Mouse (Mus musculus) liver, embryonic 14.5 days (tissue): ENCODE data around the gene U2af1l4. TPM values are rescaled to one million over a fixed set of nuclear protein-coding genes. Genes with fewer than 3 reads are reported as not detected.
A peak's percentile ranks its signal among the peaks of the same experiment; 100 is the strongest.

Experiments used
- ATAC-seq: fragments of 200-750 bp; cut with Nextera tagmentation; 2 replicates; pipeline ENCODE4 v1.8.0; 2017; ENCODE audit warnings: moderate number of reproducible peaks, mild to moderate bottlenecking, moderate library complexity; ENCODE audit not compliant: insufficient read depth
- DNase-seq, 3 experiments: peaks; one replicate each; pipeline ENCODE4 v3.0.0-alpha.2; 2012 to 2013; ENCODE audit warnings: low read depth in 3 of 3, low spot score in 3 of 3
- H3K27ac ChIP-seq: fragments of 300-500 bp; sonication (generic); 2 replicates; pipeline ENCODE4 v1.5.1; 2014; ENCODE audit warnings: moderate library complexity, mild to moderate bottlenecking, control low read depth, inconsistent platforms
- H3K27me3 ChIP-seq: fragments of 300-500 bp; sonication (generic); 2 replicates; pipeline ENCODE4 v1.6.1; 2014; ENCODE audit warnings: mild to moderate bottlenecking, low read length, moderate library complexity; ENCODE audit not compliant: control insufficient read depth, insufficient read depth
- H3K36me3 ChIP-seq: fragments of 300-500 bp; sonication (generic); replicated peaks from 2 replicates; pipeline ENCODE4 v1.6.1; 2014; ENCODE audit warnings: low read depth; ENCODE audit not compliant: control insufficient read depth, insufficient read depth
- H3K4me1 ChIP-seq, 2 experiments: fragments of 200-500 bp in 1 of 2; fragments of 300-500 bp in 1 of 2; sonication (generic) in 1 of 2; replicated peaks; 2 replicates each; pipeline ENCODE4 v1.6.1; 2012 to 2014; ENCODE audit warnings: antibody characterized with exemption in 1 of 2, inconsistent platforms in 1 of 2, low read length in 1 of 2; ENCODE audit not compliant: control insufficient read depth in 2 of 2, insufficient read depth in 2 of 2
- H3K4me2 ChIP-seq: fragments of 300-500 bp; sonication (generic); 2 replicates; pipeline ENCODE4 v1.6.1; 2014; ENCODE audit warnings: low read depth, mild to moderate bottlenecking, control low read depth, moderate library complexity
- H3K4me3 ChIP-seq, 2 experiments: fragments of 200-500 bp in 1 of 2; fragments of 300-500 bp in 1 of 2; sonication (generic) in 1 of 2; 2 replicates each; pipeline ENCODE4 v1.5.1; 2012 to 2014; ENCODE audit warnings: low read depth in 2 of 2, low read length in 2 of 2, mild to moderate bottlenecking in 2 of 2, control low read depth in 1 of 2, inconsistent platforms in 1 of 2, moderate library complexity in 1 of 2; ENCODE audit not compliant: insufficient read depth in 1 of 2
- H3K9ac ChIP-seq: fragments of 300-500 bp; sonication (generic); replicated peaks from 2 replicates; pipeline ENCODE4 v1.6.1; 2014; ENCODE audit warnings: mild to moderate bottlenecking, control low read depth, moderate library complexity
- H3K9me3 ChIP-seq: fragments of 300-500 bp; sonication (generic); 2 replicates; pipeline ENCODE4 v1.6.1; 2016; ENCODE audit warnings: low read length, mixed read lengths; ENCODE audit not compliant: control insufficient read depth
- CTCF ChIP-seq: IDR thresholded peaks from 2 replicates; pipeline ENCODE4 v1.5.1; 2016; ENCODE audit warnings: antibody characterized with exemption, low read depth, control low read depth
- EP300 ChIP-seq: IDR thresholded peaks from 2 replicates; pipeline ENCODE4 v1.6.1; 2016; ENCODE audit warnings: antibody characterized with exemption, low read depth
- WGBS: fragments of 180-500 bp; shearing (Covaris S2); extraction: QIAGEN DNeasy Blood & Tissue Kit; methylation state at CpG from one replicate; pipeline ENCODE4 v1.1.7; 2014; ENCODE audit not compliant: insufficient replicate concordance; 5-methylcytosine and 5-hydroxymethylcytosine counted together
- polyA plus RNA-seq, 2 experiments: library from polyadenylated mRNA; depleted of rRNA in 1 of 2; stranded (reverse) in 1 of 2; unstranded in 1 of 2; fragments of >200 nt; fragmentation: Nextera tagmentation in 1 of 2; extraction: Ambion mirVana in 1 of 2; gene quantifications; 2 replicates each; pipeline versions ENCODE4 v1.2.1 to v1.2.3; 2012 to 2014

Gene U2af1l4
- polyA plus RNA-seq, 2 experiments: 28.1 to 40.7 TPM

GRCm38 (mm10) chr7:30544327-30544726 is 18.8 kb upstream of the U2af1l4 start:
- no peak for TF ChIP-seq EP300
- no peak for TF ChIP-seq CTCF
- Histone ChIP-seq H3K36me3 (peaks cover 6% of the 10 kb centered on the region; the same call in 1 of the 2 replicates), H3K9ac (no peak overlapping the region), H3K4me3 (no peak overlapping the region), H3K27ac (no peak overlapping the region), H3K9me3 (no peaks in the 10 kb centered on the region), H3K27me3 (no peaks in the 10 kb centered on the region), H3K4me1 (peaks cover 3 to 7% of the 10 kb centered on the region in 2 experiments), H3K4me2 (no peak overlapping the region)
- 37% methylated on average over 2 of the region's 2 CpGs for WGBS
- ATAC-seq: peak; percentile 39; the same call in 1 of the 2 replicates
- DNase-seq: no peak

- ATAC-seq (no peak), DNase-seq (no peak)
- H3K4me1 ChIP-seq: peaks cover 6 to 7% of the 10 kb centered on the region in 2 experiments
- H3K36me3 ChIP-seq: peaks cover 6% of the 10 kb centered on the region; the same call in 1 of the 2 replicates
- H3K9ac ChIP-seq: no peak overlapping the region
- H3K4me3 ChIP-seq: no peak overlapping the region
- no peaks in the 10 kb centered on the region for H3K9me3 ChIP-seq
- TF ChIP-seq CTCF (no peak), EP300 (no peak)
- no peak overlapping the region for H3K27ac ChIP-seq
- H3K4me2 ChIP-seq: no peak overlapping the region
- no peaks in the 10 kb centered on the region for H3K27me3 ChIP-seq
- WGBS: 85% methylated on average over 2 of the region's 2 CpGs
Observed at GRCm38 (mm10) chr7:30549880-30550279, 13.2 kb upstream of the U2af1l4 start.

- ATAC-seq (no peak), DNase-seq (no peak)
- Histone ChIP-seq H3K4me2 (no peak overlapping the region), H3K27ac (no peak overlapping the region), H3K9ac (no peak overlapping the region), H3K27me3 (no peaks in the 10 kb centered on the region), H3K9me3 (no peaks in the 10 kb centered on the region), H3K4me1 (peaks cover 6 to 7% of the 10 kb centered on the region in 2 experiments), H3K4me3 (no peak overlapping the region), H3K36me3 (peaks cover 11% of the 10 kb centered on the region; the same call in 1 of the 2 replicates)
- TF ChIP-seq CTCF (no peak), EP300 (no peak)
- 91% methylated on average over 1 of the region's 1 CpGs for WGBS
Observed at GRCm38 (mm10) chr7:30550603-30551002, 12.5 kb upstream of the U2af1l4 start.

GRCm38 (mm10) chr7:30551445-30552101 is 11.5 kb upstream of the U2af1l4 start:
- Histone ChIP-seq H3K27ac (peak overlapping the region; percentile 89), H3K9me3 (no peaks in the 10 kb centered on the region), H3K4me3 (peak overlapping the region; percentile 78 to 83), H3K4me1 (peaks cover 6 to 7% of the 10 kb centered on the region in 2 experiments), H3K27me3 (no peaks in the 10 kb centered on the region), H3K36me3 (peaks cover 12% of the 10 kb centered on the region), H3K9ac (peak overlapping the region; percentile 83), H3K4me2 (peak overlapping the region; percentile 99)
- under 1% methylated on average over 10 of the region's 10 CpGs for WGBS
- DNase-seq: peak in 1 of 3 experiments; percentile 54
- no peak for TF ChIP-seq EP300
- peak; percentile 73 for TF ChIP-seq CTCF
- ATAC-seq: peak; percentile 50

GRCm38 (mm10) chr7:30552102-30553020 is 10.7 kb upstream of the U2af1l4 start, which contains the start of the genes Hspb6 and Proser3:
TSS of gene Hspb6 (plus strand) at chr7:30552178.
TSS of gene Proser3 (minus strand) at chr7:30552299.
- H3K4me1 ChIP-seq: peaks cover 6 to 7% of the 10 kb centered on the region in 2 experiments
- peak within 1 kb of the TSS; percentile 95 for H3K27ac ChIP-seq
- H3K27me3 ChIP-seq: no peaks in the 10 kb centered on the region
- WGBS: under 1% methylated on average over 44 of the region's 44 CpGs
- peak; percentile 89 for ATAC-seq
- peak within 1 kb of the TSS; percentile 96 for H3K9ac ChIP-seq
- TF ChIP-seq CTCF (peak; percentile 24), EP300 (no peak)
- H3K9me3 ChIP-seq: no peaks in the 10 kb centered on the region
- H3K4me2 ChIP-seq: peak within 1 kb of the TSS; percentile 99
- H3K36me3 ChIP-seq: peaks cover 19% of the 10 kb centered on the region
- DNase-seq: peak; percentile 98 to 99 (median 99)
- peak within 1 kb of the TSS; percentile 83 to 90 for H3K4me3 ChIP-seq
